Mouse (Mus musculus) right cerebral cortex, adult 18-20 months (tissue): ENCODE results near the gene Metrn.

Experiments
- DNase-seq: peaks from one replicate; pipeline ENCODE4 v3.0.0; 2022; ENCODE audit warnings: mixed read lengths

Gene Metrn

GRCm38 (mm10) chr17:25806507-25806906 is 9.6 kb upstream of the Metrn start:
- DNase-seq, result no peak

GRCm38 (mm10) chr17:25802825-25803517 is 6.0 kb upstream of the Metrn start:
- DNase-seq, result peak; percentile 89

GRCm38 (mm10) chr17:25801029-25801428 is 4.1 kb upstream of the Metrn start:
- DNase-seq, result peak; percentile 67

GRCm38 (mm10) chr17:25796211-25796771 is 645 bp downstream of the Metrn start:
- DNase-seq, result no peak

DNA sequence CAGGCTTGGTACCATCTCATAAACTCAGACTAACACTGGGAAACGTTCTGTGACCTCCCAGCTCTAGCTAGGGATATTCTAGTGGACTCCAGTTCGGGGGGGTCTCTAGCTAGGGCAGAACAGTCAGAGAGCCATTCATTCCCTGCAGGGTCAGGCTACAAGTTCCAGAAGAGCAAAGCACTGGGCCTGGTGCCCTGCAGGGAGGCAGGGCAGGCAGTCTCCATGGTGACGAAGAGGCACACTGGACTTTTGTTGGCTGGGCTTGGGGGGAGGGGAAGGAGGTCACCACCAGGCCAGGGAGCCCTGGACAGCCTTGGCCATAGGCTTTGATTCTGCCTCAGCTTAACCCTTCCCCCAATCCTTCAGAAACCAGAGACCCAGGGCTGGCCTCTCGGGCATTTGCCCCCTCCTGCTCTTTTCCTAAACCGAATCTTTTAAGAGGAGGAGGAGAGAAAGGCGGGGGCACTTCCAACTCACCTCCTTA is 1.3 kb downstream of the Metrn start, which contains the start of gene AC134908.4:
TSS of gene AC134908.4 (minus strand) at position 51 of the 484 bp plus-strand sequence.
- DNase-seq, result peak; percentile 77

DNA sequence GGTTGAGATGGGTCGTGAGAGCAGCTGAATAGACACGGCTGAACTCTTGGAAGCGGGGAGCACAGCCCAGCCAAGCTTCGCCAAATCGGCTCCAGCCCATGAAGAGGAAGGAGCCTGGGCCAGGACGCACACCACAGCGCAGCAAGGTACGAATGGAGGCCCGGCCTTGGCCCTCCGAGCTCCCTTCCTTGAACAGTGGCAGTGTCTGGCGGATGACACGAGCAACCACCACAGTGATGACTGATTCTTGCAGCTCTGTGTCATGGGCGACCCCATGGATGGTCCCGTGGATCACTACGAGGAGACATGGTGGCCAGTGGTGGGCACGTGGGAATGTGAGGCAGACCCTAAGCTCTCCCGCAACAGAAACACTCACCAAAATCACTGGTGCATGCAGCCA is 1.9 kb downstream of the Metrn start:
- no peak for DNase-seq

- no peak for DNase-seq
Observed at GRCm38 (mm10) chr17:25794197-25794596, 2.7 kb downstream of the Metrn start.

DNA sequence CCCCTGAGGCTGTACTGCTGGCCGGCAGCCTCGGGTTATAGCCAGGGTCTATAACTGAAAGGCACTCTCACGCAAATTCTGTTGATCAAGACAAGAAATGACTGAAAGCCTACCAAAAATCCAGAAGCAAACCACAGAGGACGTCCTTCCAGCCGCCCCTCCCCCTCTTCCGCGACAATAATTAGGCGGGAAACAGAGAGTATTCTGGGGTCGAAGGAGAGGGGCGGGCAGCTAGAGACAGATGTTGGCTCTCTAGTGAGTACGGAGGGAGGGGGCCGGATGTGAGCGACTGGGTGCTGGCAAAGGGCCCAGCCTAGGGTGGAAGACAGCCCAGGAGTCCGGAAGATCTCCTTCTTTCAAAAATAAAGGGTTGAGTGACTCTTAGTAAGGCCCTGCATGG is 4.3 kb downstream of the Metrn start, which contains the start of gene Fam173a:
TSS of gene Fam173a (minus strand) at position 287 of the 400 bp plus-strand sequence.
- peak; percentile 65 for DNase-seq

- DNase-seq, result peak; percentile 87
Observed at GRCm38 (mm10) chr17:25791843-25792527, 5.0 kb downstream of the Metrn start.

DNA sequence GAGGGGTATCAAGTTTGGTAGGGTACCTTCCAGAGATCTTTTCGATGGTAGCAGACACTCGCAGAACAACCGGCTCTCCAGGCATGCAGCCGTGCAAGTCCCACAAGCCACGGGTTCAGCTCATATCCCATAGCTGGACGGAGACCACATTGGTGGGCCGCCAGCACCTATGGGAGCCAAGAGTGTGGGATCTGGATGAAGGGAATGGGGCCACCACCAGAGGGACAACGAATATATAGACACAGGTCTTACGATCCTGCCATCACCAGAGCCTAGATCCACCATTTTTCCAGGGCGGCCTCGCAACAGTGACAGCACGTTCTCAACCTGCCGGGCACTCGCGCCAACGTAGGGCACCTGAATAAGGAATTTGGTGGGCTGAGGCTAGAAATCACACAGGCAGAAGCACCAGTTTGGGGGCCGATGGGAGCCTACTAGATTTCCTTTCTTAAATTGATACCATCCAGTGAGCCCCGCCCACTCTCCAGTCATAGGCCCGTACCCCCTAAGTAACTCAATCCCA is 5.6 kb downstream of the Metrn start:
- DNase-seq, result no peak

DNA sequence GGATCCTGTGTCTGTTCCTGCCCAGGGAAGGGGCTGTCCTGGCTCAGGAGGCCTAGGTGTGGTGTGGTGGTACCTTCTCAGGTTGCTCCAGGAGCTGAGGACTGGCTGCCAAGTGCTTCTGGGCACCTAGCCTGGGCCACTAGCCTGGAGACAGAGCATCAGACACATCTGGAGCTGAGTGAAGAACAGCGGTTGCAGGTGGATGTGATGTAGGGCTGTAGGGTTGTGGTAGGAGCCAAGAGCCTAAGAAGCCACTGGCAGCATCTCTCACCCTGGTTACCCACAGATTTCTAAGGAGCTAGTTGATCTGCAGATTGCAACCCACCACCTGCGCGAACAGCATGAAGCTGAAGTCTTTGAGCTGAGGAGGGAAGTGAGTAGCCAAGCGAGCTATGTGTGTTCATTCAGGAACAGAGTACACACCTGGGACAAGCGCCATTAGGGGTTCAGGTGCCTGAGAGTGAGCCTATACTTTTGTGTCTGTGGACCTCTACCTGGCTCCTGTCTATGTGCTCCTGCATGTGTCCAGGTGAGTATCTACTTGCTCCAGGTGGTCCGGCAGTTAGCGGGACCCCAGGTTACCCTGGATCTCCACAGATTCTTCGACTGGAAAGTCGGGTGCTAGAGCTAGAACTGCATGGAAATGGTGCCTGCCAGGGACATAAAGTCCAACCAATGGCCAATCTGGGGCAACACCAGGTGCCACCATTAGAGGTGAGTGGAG is 10.0 kb downstream of the Metrn start:
- no peak for DNase-seq

- no peak for DNase-seq
Observed at GRCm38 (mm10) chr17:25786280-25786679, 10.7 kb downstream of the Metrn start, which contains the start of gene Ccdc78. Gene Ccdc78, plus strand, starts transcription at chr17:25786580.

DNA sequence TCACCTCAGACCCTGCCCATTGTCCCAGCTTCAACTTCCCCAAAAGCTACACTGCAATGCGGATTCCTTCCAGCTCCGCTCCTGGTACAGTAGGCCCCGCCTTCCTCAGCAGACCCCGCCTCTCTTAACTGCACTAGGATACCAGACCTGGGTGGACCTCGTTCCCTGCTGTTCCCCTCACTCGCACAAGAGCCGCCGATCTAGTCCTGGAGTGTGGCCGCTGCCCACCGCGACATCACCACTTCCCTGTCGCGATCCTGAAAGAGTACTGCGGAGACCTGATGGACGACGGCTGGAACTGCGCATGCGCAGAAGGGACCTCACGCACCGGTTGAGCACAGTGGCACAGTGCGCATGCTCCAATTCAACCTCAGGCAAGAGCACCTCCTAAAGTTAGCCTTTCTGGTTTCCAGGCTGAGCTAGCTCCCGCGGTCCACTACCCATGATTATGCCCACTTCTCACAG is 11.6 kb downstream of the Metrn start, which contains the start of gene Haghl:
TSS of gene Haghl (minus strand) at position 393 of the 465 bp plus-strand sequence.
- peak; percentile 96 for DNase-seq

- no peak for DNase-seq
Observed at GRCm38 (mm10) chr17:25783861-25784574, 12.9 kb downstream of the Metrn start.

GRCm38 (mm10) chr17:25783086-25783485 is 13.8 kb downstream of the Metrn start:
- DNase-seq, result no peak

DNA sequence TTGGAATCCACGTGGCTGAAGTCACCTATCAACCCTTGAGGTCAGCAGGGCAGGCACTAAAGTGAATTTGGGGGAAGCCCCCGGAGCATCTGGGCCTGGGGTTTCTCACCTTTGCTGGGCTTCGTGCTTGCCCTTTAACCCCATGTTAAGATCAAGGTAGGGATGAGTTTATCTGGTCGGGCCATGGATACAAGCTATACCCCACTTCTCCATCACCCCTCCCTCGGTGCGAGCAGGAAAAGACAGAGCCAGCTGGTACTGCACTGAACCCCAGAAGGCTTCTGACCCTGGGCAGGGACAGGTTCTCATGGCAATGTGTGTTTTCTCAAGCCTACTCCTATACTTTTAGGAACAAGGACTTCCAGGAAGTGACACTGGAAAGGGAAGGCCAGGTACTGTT is 15.6 kb downstream of the Metrn start:
- DNase-seq, result no peak

DNA sequence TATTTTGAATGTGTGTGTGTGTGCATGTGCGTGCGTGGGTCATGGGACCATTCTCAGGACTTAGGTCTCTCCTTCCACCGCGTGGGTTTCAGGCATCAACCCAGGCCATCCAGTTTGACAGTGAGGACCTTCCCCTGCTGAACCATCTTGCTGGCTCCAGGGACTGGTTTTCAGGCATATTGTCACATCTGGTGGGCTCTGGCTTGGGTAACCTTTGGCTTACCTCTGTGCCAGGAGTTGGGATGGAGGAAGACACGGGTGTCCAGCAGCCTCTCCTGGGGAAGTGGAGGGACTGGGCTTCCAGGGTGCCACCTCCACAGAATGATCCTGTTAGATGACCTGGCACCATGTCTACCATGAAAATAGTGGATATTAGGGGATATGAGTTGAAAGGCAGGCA is 19.0 kb downstream of the Metrn start:
- DNase-seq, result no peak

GRCm38 (mm10) chr17:25775318-25776062 is 21.4 kb downstream of the Metrn start:
- DNase-seq, result no peak

- peak; percentile 97 for DNase-seq
Observed at GRCm38 (mm10) chr17:25773549-25774120, 23.3 kb downstream of the Metrn start, which contains the start of gene Narfl. Gene Narfl, plus strand, starts transcription at chr17:25773776.

GRCm38 (mm10) chr17:25769331-25769730 is 27.6 kb downstream of the Metrn start:
- DNase-seq, result no peak

GRCm38 (mm10) chr17:25765886-25766285 is 31.1 kb downstream of the Metrn start:
- DNase-seq, result no peak
